Mouse (Mus musculus) retina, embryonic 14.5 days (tissue): ENCODE measurements at regions not wholly inside any gene's neighbourhood (a gene's known extent, or its start where the extent isn't known, plus 50 kb on each side); places are given as distances from the start of the nearest gene placed in this dataset.
A peak's percentile ranks its signal among the peaks of the same experiment; 100 is the strongest.

Source experiments
- DNase-seq: peaks from one replicate; pipeline ENCODE4 v3.0.0-alpha.2; 2015; ENCODE audit warnings: low spot score

DNA sequence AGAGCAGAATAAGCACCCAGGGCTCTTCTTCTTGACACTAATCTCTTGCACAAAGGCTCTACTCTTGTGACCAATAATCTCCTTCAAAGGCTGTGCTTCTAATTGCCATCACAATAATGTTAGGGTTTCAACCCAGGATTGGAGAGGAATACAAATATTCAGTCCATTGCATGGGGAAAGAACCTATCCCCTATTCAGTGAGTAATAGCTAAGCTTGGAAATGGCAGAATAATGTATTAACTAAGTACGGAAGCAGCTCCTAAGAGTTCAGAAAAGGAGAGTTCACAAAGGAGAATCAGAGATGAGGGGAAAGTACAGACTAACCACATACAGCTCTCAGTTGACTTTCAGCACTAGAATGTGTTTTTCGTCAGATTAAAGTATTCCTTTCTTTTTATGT lies 544.3 kb downstream of the Nfib start:
- DNase-seq = no peak

DNA sequence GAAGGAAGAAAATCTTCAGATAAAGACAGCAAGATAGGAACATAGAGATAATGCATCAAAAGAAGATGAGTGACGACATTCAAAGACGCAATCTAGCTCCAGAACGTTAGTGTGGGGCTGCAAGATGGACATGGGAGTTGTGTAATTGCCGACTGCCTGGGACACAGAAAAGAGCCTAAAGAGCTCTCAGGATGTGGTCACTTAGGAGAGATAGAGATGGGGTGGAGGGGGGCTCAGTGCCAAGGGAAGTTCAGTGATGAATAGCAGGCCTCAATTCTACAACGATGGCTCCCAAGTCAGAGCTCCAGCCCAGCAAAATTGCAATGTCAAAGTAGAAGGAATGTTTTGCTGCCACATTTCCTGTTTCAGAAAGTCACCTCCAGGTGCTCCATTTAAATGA lies 545.3 kb downstream of the Nfib start:
- DNase-seq = no peak

DNA sequence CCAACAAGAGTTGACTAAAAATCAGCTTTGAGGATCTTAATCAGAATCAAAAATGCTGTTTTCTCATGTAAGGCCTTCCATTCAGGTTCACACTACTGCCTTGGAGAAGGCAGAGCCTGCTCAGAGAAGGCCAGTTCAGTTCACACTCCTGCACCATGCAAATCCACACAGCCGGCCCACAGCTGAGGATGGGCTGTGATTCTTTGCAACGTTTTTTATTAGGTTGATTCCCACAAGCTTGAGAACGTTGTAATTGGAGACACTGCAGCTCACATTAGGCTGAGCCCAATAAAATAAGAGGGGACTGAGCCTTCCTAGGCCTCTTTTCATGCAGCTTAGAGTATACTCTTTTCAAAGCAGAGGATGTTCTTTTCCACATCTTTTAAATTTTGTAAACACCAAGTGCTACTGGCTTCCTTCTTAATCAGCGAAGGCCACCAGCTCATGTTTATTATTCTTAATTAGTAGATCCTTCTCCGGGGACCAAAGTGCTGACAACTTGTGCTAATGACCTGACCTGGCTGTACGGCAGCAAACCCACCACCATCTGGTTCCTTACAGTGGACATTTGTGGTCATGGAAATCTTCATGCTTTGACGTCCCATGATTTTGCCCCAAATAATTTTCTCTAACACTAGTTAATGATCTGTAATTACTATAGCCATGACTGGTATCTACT lies 549.8 kb downstream of the Nfib start:
- DNase-seq = no peak

GRCm38 (mm10) chr4:82154021-82154555 lies 551.5 kb downstream of the Nfib start:
- no peak for DNase-seq

- DNase-seq = no peak
Observed at GRCm38 (mm10) chr4:82153604-82154003, 551.9 kb downstream of the Nfib start.

GRCm38 (mm10) chr4:82149957-82150356 lies 555.6 kb downstream of the Nfib start:
- no peak for DNase-seq

DNA sequence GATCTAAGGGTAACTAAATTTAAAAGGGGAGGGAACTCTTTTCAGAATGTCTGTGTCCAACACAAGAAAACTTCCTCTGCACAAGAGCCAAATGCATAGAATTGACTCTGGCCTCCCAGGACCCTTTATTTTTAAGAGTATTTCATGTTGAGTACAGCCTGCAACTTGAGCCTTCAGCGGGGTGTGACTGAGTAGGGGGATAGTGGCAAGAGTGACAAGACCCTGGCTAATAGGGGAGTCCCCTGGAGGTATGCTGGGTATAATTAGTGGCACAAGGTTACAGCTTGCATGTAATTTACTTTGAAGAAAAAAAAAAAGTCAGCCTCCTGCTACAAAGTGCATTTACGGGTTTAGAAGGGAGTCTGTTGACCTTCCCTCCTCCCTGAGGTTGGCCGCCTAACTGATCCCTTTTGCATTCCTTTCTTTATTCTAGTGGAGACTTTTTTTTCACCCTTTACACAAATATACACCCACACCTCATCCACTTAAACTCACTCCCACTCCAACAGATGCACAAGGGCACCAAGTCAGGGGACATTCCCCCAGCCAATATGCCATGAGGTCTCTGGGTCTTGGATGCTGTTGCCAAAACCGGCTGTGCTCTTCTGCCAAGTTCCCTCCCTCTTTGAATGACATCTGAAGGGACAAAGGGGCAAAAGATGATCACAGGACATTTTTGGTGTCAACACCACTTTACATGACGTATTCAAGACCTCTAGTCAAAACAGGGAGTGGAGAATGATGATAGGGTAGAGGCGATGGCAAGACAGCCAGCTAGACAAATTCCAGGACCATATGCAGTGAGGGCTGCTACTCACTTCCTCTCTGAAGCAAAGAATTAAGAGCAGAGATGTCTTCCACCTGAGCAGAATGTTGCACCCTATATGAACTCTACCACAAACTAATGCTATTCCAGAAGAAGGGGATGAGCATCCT lies 557.2 kb downstream of the Nfib start:
- no peak for DNase-seq

GRCm38 (mm10) chr4:82142391-82142790 lies 563.2 kb downstream of the Nfib start:
- no peak for DNase-seq

DNA sequence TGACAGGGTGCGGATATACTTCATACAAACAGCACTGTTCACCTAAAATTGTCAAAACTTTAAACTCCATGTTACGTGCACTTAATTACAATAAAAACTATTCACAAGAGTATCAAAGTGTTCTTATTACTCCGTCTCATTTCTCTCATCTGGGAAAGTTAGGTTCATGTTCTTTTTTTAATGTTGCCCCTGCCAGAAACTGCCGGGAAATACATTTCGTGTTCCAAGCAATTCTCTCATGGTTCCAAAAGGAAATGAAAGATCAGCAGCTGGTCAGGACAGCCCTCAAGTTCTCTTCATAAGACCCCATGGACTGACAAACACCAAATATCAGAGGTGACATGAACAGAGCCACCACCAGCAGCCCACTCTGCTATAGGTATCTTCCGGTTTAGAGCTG lies 565.7 kb downstream of the Nfib start:
- no peak for DNase-seq

DNA sequence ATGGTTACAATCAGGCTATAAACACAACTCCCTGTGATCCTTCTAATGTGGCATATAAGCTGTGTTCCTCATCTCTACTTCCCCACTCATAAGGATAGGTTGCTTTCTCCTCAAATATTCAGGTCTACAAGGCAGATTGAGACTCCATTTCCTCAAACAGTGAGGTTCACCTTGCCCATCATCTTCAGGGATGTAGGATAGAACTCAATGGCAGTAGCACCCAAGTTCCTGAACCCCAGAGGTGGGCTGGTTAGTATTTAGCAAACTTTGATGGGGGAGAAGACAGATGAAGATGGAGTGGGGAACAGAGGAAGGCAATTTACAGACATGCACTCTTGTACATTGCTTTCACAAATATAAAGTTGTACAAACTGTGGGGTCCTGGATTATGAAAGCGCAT lies 566.5 kb downstream of the Nfib start:
- DNase-seq = no peak

- DNase-seq = no peak
Observed at GRCm38 (mm10) chr4:82132851-82133250, 572.7 kb downstream of the Nfib start.

- no peak for DNase-seq
Observed at GRCm38 (mm10) chr4:82132326-82132725, 573.2 kb downstream of the Nfib start.

GRCm38 (mm10) chr4:82129471-82129870 lies 576.1 kb downstream of the Nfib start:
- no peak for DNase-seq

DNA sequence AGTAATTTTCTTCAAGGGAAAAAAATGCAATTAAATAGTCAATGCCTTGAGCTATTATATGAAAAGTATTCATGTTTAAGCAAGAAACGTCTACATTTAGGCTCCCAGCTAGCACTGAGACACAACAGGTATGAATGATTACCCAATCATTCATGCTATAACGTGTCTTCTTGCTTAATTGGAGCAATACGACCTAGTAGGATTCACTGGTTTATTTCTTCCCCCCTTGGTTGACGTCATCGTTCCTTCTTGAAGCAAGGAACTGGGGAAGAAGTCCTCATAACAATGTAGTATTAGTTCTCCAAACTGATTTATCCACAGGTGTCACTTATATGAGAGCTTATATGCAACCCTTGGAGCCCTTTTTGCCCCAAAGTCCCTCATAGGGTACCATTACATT lies 581.8 kb downstream of the Nfib start:
- no peak for DNase-seq

DNA sequence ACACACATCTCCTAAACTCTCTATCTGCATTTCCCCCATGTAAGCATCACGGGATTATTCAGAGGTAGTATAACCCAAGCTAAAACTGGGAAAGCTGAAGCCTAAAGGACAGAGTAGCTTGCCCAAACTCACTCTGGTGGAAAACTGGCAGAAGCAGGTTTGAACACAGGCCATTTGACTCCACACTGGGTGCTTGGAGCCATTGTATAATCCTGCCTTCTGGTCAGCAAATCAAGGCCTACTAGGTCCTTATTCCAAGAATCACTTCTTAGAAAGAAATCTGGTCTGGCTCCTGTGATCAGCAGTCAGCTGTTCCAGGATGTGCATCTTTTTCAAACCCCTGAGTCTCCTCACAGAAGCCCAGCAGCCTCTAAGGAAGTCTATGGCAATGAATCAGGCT lies 582.4 kb downstream of the Nfib start:
- no peak for DNase-seq

GRCm38 (mm10) chr4:82120796-82121195 lies 584.8 kb downstream of the Nfib start:
- no peak for DNase-seq

GRCm38 (mm10) chr4:82120326-82120725 lies 585.2 kb downstream of the Nfib start:
- peak; percentile 67 for DNase-seq

DNA sequence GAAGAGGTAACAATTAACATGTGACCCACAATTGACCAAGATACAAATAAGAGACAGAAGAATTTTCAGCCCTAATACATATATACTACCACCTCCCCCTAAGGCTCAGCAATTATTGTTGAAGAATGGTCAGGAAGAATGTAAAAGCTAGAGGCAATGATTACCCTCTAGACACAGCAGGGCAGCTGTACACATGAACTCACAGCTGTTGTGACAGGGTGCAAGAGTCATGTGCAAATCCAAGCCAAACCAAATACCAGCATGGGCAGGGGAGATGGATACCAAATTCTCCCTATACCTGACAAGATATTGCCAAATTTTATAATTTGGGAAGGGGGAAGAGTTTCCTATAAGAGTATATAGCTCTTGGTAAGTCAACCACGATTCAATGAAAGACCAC lies 603.7 kb downstream of the Nfib start:
- DNase-seq = no peak

- DNase-seq = no peak
Observed at GRCm38 (mm10) chr4:82099970-82100368, 605.6 kb downstream of the Nfib start.

DNA sequence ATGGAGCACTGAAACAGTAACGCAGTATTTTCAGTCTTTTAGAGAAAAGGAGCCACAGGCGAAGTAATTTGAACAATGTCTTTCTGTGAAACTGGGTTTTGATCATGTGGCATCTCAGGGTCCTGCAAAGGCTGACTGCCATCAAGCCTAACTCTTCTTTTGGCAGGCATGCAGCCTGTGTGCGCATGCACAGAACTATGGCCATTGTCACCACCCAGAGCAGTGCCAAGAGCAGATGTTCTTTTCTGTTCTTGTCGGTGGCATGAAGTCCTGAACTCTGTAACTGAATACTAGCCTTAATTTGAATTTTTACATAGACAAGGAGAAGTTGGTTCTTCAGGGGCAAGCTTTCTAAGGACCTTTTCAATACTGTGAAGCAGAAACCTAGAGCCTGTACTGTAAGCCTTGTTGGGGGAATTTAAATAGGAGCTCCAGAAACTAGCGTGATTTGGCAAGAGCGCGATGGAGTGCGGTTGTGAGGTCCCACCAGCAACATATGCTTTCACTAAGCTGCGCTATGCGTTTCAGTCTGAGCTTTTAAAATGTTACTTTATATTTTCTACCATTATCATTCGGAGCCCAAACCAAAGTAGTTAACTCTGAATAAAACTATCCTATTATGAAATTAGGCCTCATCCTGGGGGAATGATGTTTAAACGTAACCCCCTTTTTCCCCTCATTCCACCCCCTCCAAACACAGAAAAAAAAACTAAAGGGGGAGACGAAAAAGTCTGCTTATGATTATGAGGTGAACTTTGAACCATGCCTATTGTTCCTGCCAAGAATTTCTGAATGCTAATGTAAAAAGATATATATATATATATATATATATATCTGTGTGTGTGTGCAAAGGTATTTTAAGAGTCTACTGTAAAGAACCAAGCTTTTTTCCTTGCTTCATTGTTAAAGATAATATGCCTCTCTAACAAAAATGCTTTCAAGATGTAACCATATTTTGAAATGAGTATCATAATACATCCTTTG lies 606.3 kb downstream of the Nfib start:
- DNase-seq = no peak

DNA sequence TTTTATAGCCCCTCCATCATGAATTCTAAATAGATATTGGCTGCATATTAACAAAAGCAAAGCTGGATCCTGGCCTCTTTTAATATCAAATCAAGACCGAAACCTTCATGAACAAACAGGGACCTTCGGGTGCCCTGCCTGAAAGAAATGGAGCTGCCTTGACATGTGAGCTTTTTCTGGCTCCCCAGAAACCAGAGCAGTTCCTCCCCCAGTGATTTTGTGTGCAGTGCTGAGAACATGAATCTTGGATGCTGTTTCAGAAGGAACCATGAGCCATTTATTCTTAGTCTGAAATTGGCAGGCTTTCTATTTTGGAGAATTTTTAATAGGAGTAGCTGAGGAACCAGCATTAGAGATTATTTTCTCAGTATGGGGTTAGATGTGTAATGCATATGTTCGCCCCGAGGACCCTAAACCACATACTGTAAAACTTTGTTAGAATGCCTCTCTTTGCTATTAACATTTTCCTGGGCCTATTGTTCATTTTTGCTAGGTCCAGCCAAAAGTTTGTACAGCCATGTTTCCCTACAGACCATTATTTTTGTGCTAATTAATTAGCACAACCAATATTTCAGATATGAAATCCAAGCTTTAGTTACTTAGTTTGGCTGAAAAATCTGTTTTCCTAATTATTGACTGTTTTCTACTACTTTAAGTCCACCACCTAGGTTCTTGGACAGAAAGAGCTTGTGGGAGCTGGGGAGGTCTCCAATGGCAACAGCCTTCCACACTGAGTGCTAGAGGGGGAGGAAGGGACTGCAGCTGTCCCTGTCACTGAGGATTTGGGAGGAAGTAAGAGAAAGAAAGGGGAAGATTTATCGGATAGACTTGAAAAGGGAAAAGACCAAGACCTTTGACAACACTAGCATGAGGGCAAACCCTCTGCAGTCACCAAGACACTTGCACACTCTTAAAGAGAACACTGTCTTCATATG lies 613.0 kb downstream of the Nfib start:
- DNase-seq = no peak
